Mouse (Mus musculus) Patski (cell line): ENCODE results near the gene Arel1. TPM values are rescaled to one million over a fixed set of nuclear protein-coding genes. Genes with fewer than 3 reads are reported as not detected.

Source experiments
- ATAC-seq: fragments of 100-300 bp; one replicate; pipeline ENCODE4 v1.8.0; 2021
- CTCF ChIA-PET: fragments of 350-600 bp; sonication (Branson Sonifier 250); formaldehyde crosslinking; loops from one replicate; lab custom pipeline; 2022; ENCODE audit warnings: inconsistent platforms; lab: Charles Lee
- POLR2A ChIA-PET: fragments of 350-600 bp; sonication (Branson Sonifier 250); formaldehyde crosslinking; loops from one replicate; lab custom pipeline; 2022; ENCODE audit warnings: antibody characterized with exemption, inconsistent platforms; lab: Charles Lee
- DNase-seq: peaks from one replicate; pipeline ENCODE4 v3.0.0-alpha.2; 2011; ENCODE audit warnings: low read depth, low spot score
- H3K27me3 ChIP-seq: fragments of 371-371 bp; one replicate; pipeline ENCODE4 v1.5.1; 2021
- CTCF ChIP-seq: fragments of 100-300 bp; IDR thresholded peaks from one replicate; pipeline ENCODE4 v1.5.1; 2021
- in situ Hi-C: fragments of 300-500 bp; cut with MboI; formaldehyde crosslinking; loops from 3 replicates; pipeline ENCODE4 v1.11.1; 2018; ENCODE audit warnings: low pct_unique_long_range_greater_than_20kb, mixed read lengths
- polyA plus RNA-seq: library from polyadenylated mRNA; unstranded; gene quantifications from one replicate; pipeline ENCODE4 v1.2.3, GENCODE M21; 2021

Arel1 gene
- polyA plus RNA-seq, 1 experiment from 2014 or later = 27.6 TPM

- POLR2A ChIA-PET = interaction anchor here (0.5 kb wide), 1 partner anchor 42 kb away, joined by 4 read pairs; no protein-coding TSS in a partner anchor
- no peak for ATAC-seq
- no peak for TF ChIP-seq CTCF
- H3K27me3 ChIP-seq = no peaks in the 10 kb centered on the region
- CTCF ChIA-PET = no interaction called here
- DNase-seq = no peak
- in situ Hi-C loops = no loop called here
Measured at GRCm38 (mm10) chr12:84948584-84949285, 22.0 kb downstream of the Arel1 start.

GRCm38 (mm10) chr12:84947894-84948583, 22.7 kb downstream of the Arel1 start:
- CTCF ChIA-PET = no interaction called here
- no peak for ATAC-seq
- in situ Hi-C loops = no loop called here
- POLR2A ChIA-PET = interaction anchor here (0.5 kb wide), 1 partner anchor 41 kb away, joined by 4 read pairs; no protein-coding TSS in a partner anchor
- TF ChIP-seq CTCF = no peak
- no peaks in the 10 kb centered on the region for H3K27me3 ChIP-seq
- no peak for DNase-seq

- POLR2A ChIA-PET = no interaction called here
- TF ChIP-seq CTCF = no peak
- no peak for ATAC-seq
- H3K27me3 ChIP-seq = no peaks in the 10 kb centered on the region
- DNase-seq = no peak
- in situ Hi-C loops = no loop called here
- CTCF ChIA-PET = no interaction called here
Measured at GRCm38 (mm10) chr12:84944813-84945553, 25.7 kb downstream of the Arel1 start.

- H3K27me3 ChIP-seq = no peaks in the 10 kb centered on the region
- in situ Hi-C loops = no loop called here
- TF ChIP-seq CTCF = no peak
- no peak for DNase-seq
- ChIA-PET CTCF (no interaction called here), POLR2A (no interaction called here)
- ATAC-seq = no peak
Measured at GRCm38 (mm10) chr12:84944150-84944812, 26.4 kb downstream of the Arel1 start.

GRCm38 (mm10) chr12:84943006-84943952, 27.4 kb downstream of the Arel1 start:
- ATAC-seq (no peak), DNase-seq (no peak)
- in situ Hi-C loops = no loop called here
- no peak for TF ChIP-seq CTCF
- CTCF ChIA-PET = no interaction called here
- POLR2A ChIA-PET = no interaction called here
- no peaks in the 10 kb centered on the region for H3K27me3 ChIP-seq

- in situ Hi-C loops = no loop called here
- CTCF ChIA-PET = no interaction called here
- DNase-seq (no peak), ATAC-seq (no peak)
- no peak for TF ChIP-seq CTCF
- H3K27me3 ChIP-seq = no peaks in the 10 kb centered on the region
- POLR2A ChIA-PET = no interaction called here
Measured at GRCm38 (mm10) chr12:84941717-84942116, 29.0 kb downstream of the Arel1 start.

- DNase-seq = no peak
- no peak for TF ChIP-seq CTCF
Measured at GRCm38 (mm10) chr12:84940343-84940742, 30.4 kb downstream of the Arel1 start.

GRCm38 (mm10) chr12:84939117-84939516, 31.6 kb downstream of the Arel1 start:
- DNase-seq (no peak), ATAC-seq (no peak)
- ChIA-PET CTCF (no interaction called here), POLR2A (no interaction called here)
- in situ Hi-C loops = no loop called here
- H3K27me3 ChIP-seq = no peaks in the 10 kb centered on the region
- no peak for TF ChIP-seq CTCF

More at GRCm38 (mm10) chr12:84940343-84940742, 30.4 kb downstream of the Arel1 start:
- ChIA-PET CTCF (interaction anchor here (1.2 kb wide), 1 partner anchor 49 kb away, joined by 3 read pairs; no protein-coding TSS in a partner anchor), POLR2A (no interaction called here)
- no peak for ATAC-seq
- in situ Hi-C loops = no loop called here
- H3K27me3 ChIP-seq = no peaks in the 10 kb centered on the region

GRCm38 (mm10) chr12:84935343-84935742, 35.4 kb downstream of the Arel1 start:
- CTCF ChIA-PET = interaction anchor here (1.2 kb wide), 1 partner anchor 27 kb away, joined by 3 read pairs; no protein-coding TSS in a partner anchor
- DNase-seq (no peak), ATAC-seq (no peak)
- POLR2A ChIA-PET = no interaction called here
- H3K27me3 ChIP-seq = no peaks in the 10 kb centered on the region
- in situ Hi-C loops = no loop called here
- no peak for TF ChIP-seq CTCF
